Mouse (Mus musculus) bone marrow macrophage, adult 2 months (primary cell): ENCODE results near the gene Tax1bp3.

Source experiments
- CTCF ChIP-seq: IDR thresholded peaks from 2 replicates; pipeline ENCODE4 v1.5.1; 2012; ENCODE audit warnings: low read depth, mild to moderate bottlenecking, low read length, moderate library complexity
- POLR2A ChIP-seq: IDR thresholded peaks from 2 replicates; pipeline ENCODE4 v1.6.1; 2012; ENCODE audit warnings: mild to moderate bottlenecking, low read depth, low read length, borderline replicate concordance

DNA sequence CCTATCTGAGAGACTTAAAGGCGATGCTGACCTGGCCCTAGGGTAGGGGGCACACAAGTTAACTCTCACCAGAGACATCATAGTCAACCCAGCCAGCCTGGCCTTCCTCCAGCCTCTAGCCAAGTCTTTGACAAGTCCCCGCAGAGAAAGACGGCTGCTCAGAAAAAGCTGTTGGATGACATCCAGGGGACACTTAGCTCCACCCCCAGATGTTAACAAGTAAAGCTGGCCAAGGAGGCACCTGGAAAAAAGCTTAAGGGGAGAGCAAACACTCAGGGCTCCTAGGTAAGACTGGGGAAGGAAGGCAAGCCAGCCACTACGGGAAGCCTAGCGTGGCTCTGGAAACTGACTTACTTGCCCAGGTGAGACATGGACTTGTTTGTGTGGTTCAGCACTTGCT is 4.7 kb upstream of the Tax1bp3 start:
- TF ChIP-seq CTCF (no peak), POLR2A (no peak)
